Mouse (Mus musculus): ENCODE results near the gene 1810049J17Rik.
"Not testable (repeated sequence)": the region's sequence is repeated elsewhere in the genome, so short reads cannot be mapped to it uniquely, and the experiment has no call there.

The 1810049J17Rik gene

DNA sequence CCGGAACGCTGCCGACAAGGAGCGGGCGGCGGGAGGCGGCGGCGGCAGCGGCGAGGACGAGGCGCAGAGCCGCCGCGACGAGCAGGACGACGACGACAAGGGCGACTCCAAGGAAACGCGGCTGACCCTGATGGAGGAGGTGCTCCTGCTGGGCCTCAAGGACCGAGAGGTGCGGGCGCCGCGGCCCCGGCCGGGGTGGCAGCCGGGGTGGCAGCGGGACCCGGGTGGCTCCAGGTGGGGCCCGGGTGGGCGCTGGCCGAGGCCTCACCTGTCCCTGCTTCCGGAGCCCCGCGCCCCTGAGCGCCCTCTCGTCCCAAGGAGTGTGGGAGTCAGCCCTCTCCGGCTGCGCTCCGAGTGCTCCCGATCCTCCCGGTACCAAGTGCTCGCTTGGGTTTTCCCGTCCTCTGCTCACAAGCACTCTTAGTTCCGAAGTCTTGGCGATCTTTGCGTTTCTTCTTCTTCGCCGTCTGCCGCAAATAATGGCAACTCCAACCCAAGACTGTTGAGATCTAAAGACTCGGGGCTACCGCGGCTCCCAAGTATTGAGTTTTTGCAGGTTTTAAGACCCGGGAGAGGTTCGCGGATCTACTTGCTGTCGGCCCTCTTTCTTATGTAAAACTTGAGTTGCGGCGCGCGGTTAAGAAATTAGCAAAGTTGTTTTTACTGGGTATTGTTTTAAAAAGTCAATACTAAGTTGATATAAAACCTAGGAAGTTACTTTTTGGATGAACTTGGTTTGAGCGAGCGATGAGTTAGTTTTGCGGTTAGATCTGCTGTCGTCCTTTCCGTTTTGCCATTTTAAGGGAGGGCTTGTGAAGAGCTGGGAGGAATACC, at the start of gene 1810049J17Rik:
Gene 1810049J17Rik, minus strand, starts transcription at position 112 of the 834 bp plus-strand sequence.
- no peak for DNase-seq (ENCODE audit: low spot score)

- DNase-seq (ENCODE audit: low spot score): peak; percentile 71
These were observed 49.5 kb upstream of the 1810049J17Rik start for GRCm38 (mm10) chr15:12371183-12371582.

GRCm38 (mm10) chr15:12370096-12370495, 48.4 kb upstream of the 1810049J17Rik start:
- no peak for DNase-seq (ENCODE audit: low spot score)

- DNase-seq (ENCODE audit: low spot score): no peak
These were observed 47.2 kb upstream of the 1810049J17Rik start for GRCm38 (mm10) chr15:12368850-12369249.

DNA sequence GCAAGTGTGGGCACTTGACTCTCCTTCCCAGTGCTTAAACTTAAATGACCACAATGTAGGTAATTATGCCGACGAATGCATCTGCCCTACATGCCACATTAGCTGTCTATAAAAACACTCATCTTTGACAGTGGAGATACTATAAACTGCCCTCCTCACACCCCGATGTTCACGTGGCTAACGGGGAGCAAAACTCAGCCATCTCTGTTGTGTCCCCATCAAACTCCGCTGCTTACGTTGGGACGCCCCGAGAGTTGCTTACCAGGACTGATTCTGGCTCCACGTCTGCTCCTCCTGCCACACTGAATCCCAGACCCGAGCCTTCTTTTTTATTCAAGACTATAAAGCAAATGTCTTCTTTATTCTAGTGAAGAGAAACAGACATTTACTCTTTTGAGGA, 46.7 kb upstream of the 1810049J17Rik start:
- DNase-seq (ENCODE audit: low spot score): no peak

DNA sequence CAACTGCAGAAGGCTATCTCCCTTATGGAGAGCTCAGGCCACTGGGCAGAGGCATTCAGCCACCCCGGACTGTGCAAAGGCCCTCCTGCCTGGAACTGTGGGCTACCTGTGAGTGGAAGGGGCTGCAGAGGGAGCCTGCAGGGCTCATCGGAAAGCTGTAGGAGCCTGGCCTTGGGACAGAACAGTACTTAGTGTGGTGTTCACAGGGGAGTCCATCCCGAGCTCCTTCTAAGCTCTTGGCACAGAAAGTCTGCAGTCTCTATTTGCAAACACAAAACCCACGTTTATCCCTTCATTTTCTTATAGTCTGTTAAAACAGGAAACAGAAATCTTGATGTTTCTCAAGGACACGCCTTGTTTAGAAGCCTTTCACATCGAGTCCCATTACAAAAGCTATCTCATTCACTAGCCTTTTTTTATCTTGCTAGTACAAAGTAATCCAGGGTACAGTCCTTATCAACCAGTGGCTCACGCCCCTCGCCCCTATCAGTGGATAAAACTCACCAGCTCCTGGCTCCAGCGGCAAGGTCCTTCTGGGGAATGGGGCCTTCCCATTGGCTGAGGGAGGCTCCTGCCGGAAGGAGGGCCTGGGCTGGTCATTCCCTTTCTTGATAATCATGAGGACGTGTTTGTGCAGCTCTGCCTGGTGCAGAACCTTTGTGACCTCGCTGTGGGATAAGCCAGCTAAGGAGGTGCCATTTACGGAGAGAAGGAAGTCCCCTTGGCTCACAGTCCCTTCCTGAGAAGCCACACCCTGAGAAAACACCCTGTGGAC, 45.8 kb upstream of the 1810049J17Rik start:
- peak; percentile 73 for DNase-seq (ENCODE audit: low spot score)

DNA sequence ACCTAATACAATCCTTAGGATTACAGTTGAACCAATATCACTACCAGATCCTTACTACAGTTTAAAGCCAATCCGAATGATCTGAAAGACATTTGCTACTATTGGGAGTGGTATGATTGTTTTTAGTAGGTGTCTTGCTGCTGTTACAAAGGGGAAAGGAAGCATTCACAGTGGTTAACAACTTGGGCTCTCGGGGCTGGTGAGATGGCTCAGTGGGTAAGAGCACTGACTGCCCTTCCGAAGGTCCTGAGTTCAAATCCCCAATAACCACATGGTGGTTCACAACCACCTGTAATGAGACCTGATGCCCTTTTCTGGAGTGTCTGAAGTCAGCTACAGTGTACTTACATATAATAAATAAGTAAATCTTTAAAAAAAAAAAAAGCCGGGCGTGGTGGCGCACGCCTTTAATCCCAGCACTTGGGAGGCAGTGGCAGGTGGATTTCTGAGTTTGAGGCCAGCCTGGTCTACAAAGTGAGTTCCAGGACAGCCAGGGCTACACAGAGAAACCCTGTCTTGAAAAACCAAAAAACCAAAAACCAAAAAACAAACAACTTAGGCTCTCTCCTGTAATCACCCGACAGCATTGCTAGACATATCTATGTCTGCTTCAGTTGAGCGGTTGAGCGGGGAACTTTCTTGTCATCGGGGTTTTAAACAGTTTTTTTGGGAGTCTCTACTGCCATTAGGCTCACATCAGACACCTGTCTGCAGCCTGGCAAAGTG, 45.0 kb upstream of the 1810049J17Rik start:
- DNase-seq (ENCODE audit: low spot score): not testable (repeated sequence)

GRCm38 (mm10) chr15:12366072-12366469, 44.4 kb upstream of the 1810049J17Rik start:
- no peak for DNase-seq (ENCODE audit: low spot score)

GRCm38 (mm10) chr15:12365416-12366071, 43.8 kb upstream of the 1810049J17Rik start:
- DNase-seq (ENCODE audit: low spot score): no peak

DNA sequence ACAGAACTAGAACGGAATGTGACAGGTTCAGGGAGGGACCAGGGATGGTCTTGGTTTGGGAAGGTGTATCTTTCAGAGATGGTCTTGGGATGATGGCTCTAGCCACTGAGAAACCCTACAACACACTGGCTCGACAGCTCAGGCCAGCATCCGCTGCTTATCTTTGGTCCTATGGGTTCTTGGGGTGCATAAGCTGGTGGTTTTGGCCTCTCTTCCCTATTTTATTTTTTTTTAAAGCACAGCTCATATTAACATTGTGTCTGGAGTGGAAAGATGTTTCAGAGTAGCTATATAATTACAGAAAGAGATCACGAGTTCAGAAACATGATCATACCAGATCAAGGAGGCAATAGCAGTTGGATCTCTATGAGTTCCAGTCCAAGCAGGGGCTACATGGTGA, 42.4 kb upstream of the 1810049J17Rik start:
- no peak for DNase-seq (ENCODE audit: low spot score)

DNA sequence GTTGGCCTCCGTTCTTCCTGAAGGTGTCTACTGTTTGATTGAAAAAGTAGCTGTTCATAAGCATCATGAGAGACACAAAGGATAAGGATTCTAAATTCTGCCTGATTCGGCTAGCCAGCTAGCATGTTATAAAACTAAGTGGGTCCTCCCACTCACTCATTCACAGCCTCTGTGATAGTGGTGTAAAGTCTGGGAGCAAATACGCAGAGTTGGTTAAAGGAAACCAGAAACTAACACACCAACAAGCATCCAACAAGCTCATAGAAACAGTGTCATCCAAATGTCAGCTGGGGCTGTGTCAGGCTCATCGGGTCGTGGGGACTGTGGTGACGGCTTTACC, 41.0 kb upstream of the 1810049J17Rik start:
- no peak for DNase-seq (ENCODE audit: low spot score)

DNA sequence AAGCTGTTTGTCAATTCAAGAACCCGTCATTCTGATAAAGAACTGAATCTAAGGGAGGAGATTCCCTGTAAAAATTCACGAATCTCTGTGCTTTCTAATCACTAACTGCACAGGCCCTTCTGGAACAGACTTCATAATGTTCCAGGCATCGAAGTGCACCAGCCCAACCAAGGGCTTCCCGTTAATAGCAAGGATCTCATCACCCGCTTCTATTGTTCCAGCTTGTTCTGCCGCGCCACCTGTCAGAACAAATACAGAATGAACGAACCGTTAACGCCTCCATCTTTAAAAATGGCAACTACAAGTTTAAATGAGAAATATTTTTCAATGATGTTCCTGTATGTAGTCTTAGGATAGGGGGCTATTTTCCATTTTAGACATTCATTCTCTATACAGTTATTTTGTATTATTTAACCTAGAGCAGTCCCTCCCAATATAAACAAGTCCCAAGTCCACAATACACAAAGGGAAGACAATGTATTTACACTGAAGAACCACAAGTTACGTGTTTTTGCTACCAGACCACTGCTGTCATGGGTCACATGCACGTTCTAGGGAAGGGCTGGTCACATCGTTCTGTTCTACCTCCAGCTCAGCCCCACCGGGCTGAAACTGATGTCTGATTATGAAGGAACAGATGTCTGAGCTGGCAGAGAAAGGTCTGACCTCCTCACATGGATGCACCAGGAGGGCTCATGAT, 40.5 kb upstream of the 1810049J17Rik start:
- no peak for DNase-seq (ENCODE audit: low spot score)

- DNase-seq (ENCODE audit: low spot score): no peak
These were observed 39.0 kb upstream of the 1810049J17Rik start for GRCm38 (mm10) chr15:12360519-12361212.

- DNase-seq (ENCODE audit: low spot score): no peak
These were observed 36.7 kb upstream of the 1810049J17Rik start for GRCm38 (mm10) chr15:12358384-12358783.

DNA sequence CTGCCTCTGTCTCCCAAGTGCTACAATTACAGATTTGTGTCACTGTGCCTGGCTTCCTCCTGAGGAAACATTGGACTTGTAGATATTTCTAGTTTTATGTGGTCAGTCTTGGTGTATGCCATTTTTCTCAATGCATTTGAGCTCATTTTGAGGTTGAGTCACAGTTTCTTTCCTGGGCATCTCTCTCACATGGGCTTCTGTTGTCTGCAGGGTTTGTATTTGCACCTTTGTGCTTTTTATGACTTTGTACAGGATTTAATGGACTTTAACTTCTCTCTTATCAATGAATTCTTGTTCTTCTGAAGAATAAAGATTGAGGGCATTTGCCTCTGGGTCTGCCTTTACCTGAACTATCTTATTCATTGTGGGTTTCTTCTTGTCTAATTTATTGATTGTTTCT, 35.8 kb upstream of the 1810049J17Rik start:
- no peak for DNase-seq (ENCODE audit: low spot score)

GRCm38 (mm10) chr15:12355907-12356306, 34.2 kb upstream of the 1810049J17Rik start:
- no peak for DNase-seq (ENCODE audit: low spot score)

- DNase-seq (ENCODE audit: low spot score): no peak
These were observed 33.6 kb upstream of the 1810049J17Rik start for GRCm38 (mm10) chr15:12355261-12355660.

- no peak for DNase-seq (ENCODE audit: low spot score)
These were observed 32.6 kb upstream of the 1810049J17Rik start for GRCm38 (mm10) chr15:12354281-12354810.

GRCm38 (mm10) chr15:12351470-12351869, 29.8 kb upstream of the 1810049J17Rik start:
- DNase-seq (ENCODE audit: low spot score): no peak

- no peak for DNase-seq (ENCODE audit: low spot score)
These were observed 28.1 kb upstream of the 1810049J17Rik start for GRCm38 (mm10) chr15:12349840-12350239.

Measured in c-Kit-positive CD71-positive TER-119-positive erythroid progenitor cells, embryonic 14.5 days (primary cell).